ENCODE assay signal across 12 mouse cellular contexts in the genomic region with DNA sequence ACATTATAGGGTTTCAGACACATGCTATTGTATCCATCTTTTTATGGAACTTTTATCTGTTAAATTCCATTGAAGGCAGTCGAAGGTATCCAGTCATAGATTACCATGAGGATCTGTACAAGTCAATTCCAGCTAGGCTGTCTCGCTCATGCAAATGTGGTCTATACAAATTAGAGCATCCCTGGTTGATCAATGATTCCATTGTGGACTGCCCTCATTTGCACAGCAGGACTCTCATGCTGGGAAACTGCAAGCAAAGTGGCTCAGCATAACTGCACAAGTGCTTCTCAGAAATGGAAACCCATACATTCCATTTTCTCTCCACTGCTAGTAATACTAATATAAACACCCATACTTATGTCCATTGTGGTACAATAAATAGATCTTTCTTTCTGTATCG.
"Had no signal": no experiment of that assay in that cellular context is flagged by ENCODE, and none has a peak within 500 bp of the region (broad histone marks: within the 10 kb centered on the region; RNA-seq: fewer than 3 reads in every experiment).

No protein-coding gene starts in this region.

- DNase-seq: left cerebral cortex, postnatal 4 days; liver; liver, embryonic 13.5 days; liver, postnatal 0 days; lung, adult 18-20 months; lung, adult 2 months; lung, embryonic 14.5 days; lung, postnatal 10 days; lung, postnatal 14 days; lung, postnatal 36 days; lung, postnatal 4 days; midbrain, embryonic 14.5 days had no signal
